Mouse (Mus musculus): ENCODE results near the gene Zfp983. TPM values are rescaled to one million over a fixed set of nuclear protein-coding genes. Genes with fewer than 3 reads are reported as not detected.
"Not testable (repeated sequence)": the region's sequence is repeated elsewhere in the genome, so short reads cannot be mapped to it uniquely, and the experiment has no call there.

The Zfp983 gene
- total and polyA plus RNA-seq, 3 experiments, result 1.0 to 1.5 TPM; not detected in 1

GRCm38 (mm10) chr17:21680019-21680376 lies 29.6 kb downstream of the Zfp983 start:
- DNase-seq (ENCODE audit: low read depth, low spot score); H3K9me3 ChIP-seq (replicated peaks; ENCODE audit: insufficient read depth, low read length); H3K79me2 ChIP-seq (ENCODE audit: control insufficient read depth, insufficient read depth, low read length, poor library complexity); H3K27me3 ChIP-seq (ENCODE audit: control insufficient read depth in 1 of 2, insufficient read depth in 2 of 2, low read length in 2 of 2); H3K4me1 ChIP-seq (ENCODE audit: control insufficient read depth in 1 of 2, insufficient read depth in 2 of 2, low read length in 2 of 2); H3K36me3 ChIP-seq (ENCODE audit: control insufficient read depth in 1 of 2, insufficient read depth in 2 of 2, low read length in 2 of 2): not testable (repeated sequence)
- Histone ChIP-seq H3K27ac (ENCODE audit: control insufficient read depth, low read depth, low read length) (peak overlapping the region; percentile 75), H3K9ac (ENCODE audit: control insufficient read depth, low read depth, low read length, poor library complexity, severe bottlenecking) (peak overlapping the region; percentile 68), H3K4me3 (ENCODE audit: control insufficient read depth in 1 of 2, insufficient read depth in 1 of 2, low read depth in 2 of 2, low read length in 2 of 2) (peak overlapping the region; percentile 84 to 94)
- TF ChIP-seq TCF12 (IDR thresholded peaks at IDR 0.05; ENCODE audit: low read depth, low read length), result 0 out of 2 replicates have a peak, but pooled peaks have one; percentile 2

GRCm38 (mm10) chr17:21691560-21691959 lies 41.1 kb downstream of the Zfp983 start, which contains the start of gene Gm10226:
TSS of gene Gm10226 (plus strand) at chr17:21691860.
- H3K9ac ChIP-seq (ENCODE audit: control insufficient read depth, low read depth, low read length, poor library complexity, severe bottlenecking), result no peak within 1 kb of the TSS
- no peak within 1 kb of the TSS for H3K27ac ChIP-seq (ENCODE audit: control insufficient read depth, low read depth, low read length)
- 0 out of 4 replicates have a peak, but pooled peaks cover 0 to 2% of the 10 kb centered on the region in 2 experiments for H3K36me3 ChIP-seq (ENCODE audit: control insufficient read depth in 1 of 2, insufficient read depth in 2 of 2, low read length in 2 of 2)
- H3K79me2 ChIP-seq (ENCODE audit: control insufficient read depth, insufficient read depth, low read length, poor library complexity), result no peaks in the 10 kb centered on the region; the same call in 1 of the 2 replicates
- no peaks in the 10 kb centered on the region for H3K27me3 ChIP-seq (ENCODE audit: control insufficient read depth in 1 of 2, insufficient read depth in 2 of 2, low read length in 2 of 2)
- H3K9me3 ChIP-seq (replicated peaks; ENCODE audit: insufficient read depth, low read length), result no peaks in the 10 kb centered on the region
- TF ChIP-seq ETS1 (IDR thresholded peaks at IDR 0.05; ENCODE audit: low read depth, low read length) (no peak), RCOR1 (IDR thresholded peaks at IDR 0.05; ENCODE audit: low read depth, low read length) (no peak), ELF1 (IDR thresholded peaks at IDR 0.05; ENCODE audit: low read depth, low read length) (no peak), E2F4 (IDR thresholded peaks at IDR 0.05; ENCODE audit: borderline replicate concordance, low read depth, low read length) (no peak), MAZ (IDR thresholded peaks at IDR 0.05; ENCODE audit: low read depth, low read length) (no peak), USF2 (IDR thresholded peaks at IDR 0.05; ENCODE audit: borderline replicate concordance in 1 of 2, insufficient read depth in 1 of 2, low read depth in 1 of 2, low read length in 2 of 2) (no peak), ZNF384 (IDR thresholded peaks at IDR 0.05; ENCODE audit: low read depth, low read length) (no peak), TCF12 (IDR thresholded peaks at IDR 0.05; ENCODE audit: low read depth, low read length) (no peak), POLR2AphosphoS2 (IDR thresholded peaks at IDR 0.05; ENCODE audit: low read length) (no peak), MXI1 (IDR thresholded peaks at IDR 0.05; ENCODE audit: low read depth, low read length) (no peak), GABPA (IDR thresholded peaks at IDR 0.05; ENCODE audit: low read depth, low read length) (no peak), CTCF (IDR thresholded peaks at IDR 0.05 in 2 of 3, conservative IDR thresholded peaks at IDR 0.05 in 1 of 3; ENCODE audit: control insufficient read depth in 1 of 3, insufficient read depth in 1 of 3, low read depth in 2 of 3, low read length in 3 of 3, poor library complexity in 1 of 3, severe bottlenecking in 1 of 3) (no peak), SMC3 (IDR thresholded peaks at IDR 0.05; ENCODE audit: low read depth, low read length) (no peak), EP300 (IDR thresholded peaks at IDR 0.05; ENCODE audit: low read depth in 1 of 2, low read length in 2 of 2) (no peak)
- peaks cover 0 to 3% of the 10 kb centered on the region in 2 experiments; a peak in 1 of 4 replicates for H3K4me1 ChIP-seq (ENCODE audit: control insufficient read depth in 1 of 2, insufficient read depth in 2 of 2, low read length in 2 of 2)
- H3K4me3 ChIP-seq (ENCODE audit: control insufficient read depth in 1 of 2, insufficient read depth in 1 of 2, low read depth in 2 of 2, low read length in 2 of 2), result no peak within 1 kb of the TSS
- DNase-seq (ENCODE audit: low read depth, low spot score), result no peak

DNA sequence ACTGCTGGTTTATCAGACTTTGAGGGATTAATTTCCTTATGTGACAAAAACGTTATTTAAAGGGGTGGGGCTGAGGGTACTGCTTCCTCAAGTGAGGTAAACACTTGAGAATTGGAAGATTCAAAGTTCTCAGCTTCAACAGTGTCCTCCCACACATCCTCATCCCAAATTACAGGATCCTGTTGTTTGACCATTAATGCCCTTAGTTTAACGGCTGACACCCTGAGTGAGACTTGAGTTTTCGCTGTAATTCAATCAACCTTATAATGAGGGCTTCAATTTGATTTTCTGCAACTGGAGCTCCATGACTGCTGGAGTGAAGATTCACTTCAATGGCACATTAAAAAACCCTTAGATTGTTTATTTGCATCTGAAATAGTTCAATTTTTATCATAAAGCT lies 42.9 kb downstream of the Zfp983 start:
- no peak for TF ChIP-seq ETS1 (IDR thresholded peaks at IDR 0.05; ENCODE audit: low read depth, low read length)
- TF ChIP-seq ZNF384 (IDR thresholded peaks at IDR 0.05; ENCODE audit: low read depth, low read length), result no peak
- TF ChIP-seq UBTF (IDR thresholded peaks at IDR 0.05; ENCODE audit: borderline replicate concordance, insufficient read depth, low read depth, low read length), result no peak
- TF ChIP-seq RCOR1 (IDR thresholded peaks at IDR 0.05; ENCODE audit: low read depth, low read length), result no peak
- TF ChIP-seq E2F4 (IDR thresholded peaks at IDR 0.05; ENCODE audit: borderline replicate concordance, low read depth, low read length), result no peak
- no peak for TF ChIP-seq ELF1 (IDR thresholded peaks at IDR 0.05; ENCODE audit: low read depth, low read length)
- TF ChIP-seq EP300 (IDR thresholded peaks at IDR 0.05; ENCODE audit: low read depth in 1 of 2, low read length in 2 of 2), result no peak
- TF ChIP-seq TBP (IDR thresholded peaks at IDR 0.05; ENCODE audit: low read depth, low read length), result no peak
- no peak for TF ChIP-seq POLR2AphosphoS5 (IDR thresholded peaks at IDR 0.05; ENCODE audit: borderline replicate concordance, low read depth, low read length)
- TF ChIP-seq HCFC1 (IDR thresholded peaks at IDR 0.05; ENCODE audit: low read depth, low read length), result no peak
- TF ChIP-seq MYC (IDR thresholded peaks at IDR 0.05; ENCODE audit: low read depth, low read length), result no peak
- no peak for TF ChIP-seq TAL1 (IDR thresholded peaks at IDR 0.05; ENCODE audit: low read length)
- no peak for TF ChIP-seq SMC3 (IDR thresholded peaks at IDR 0.05; ENCODE audit: low read depth, low read length)
- TF ChIP-seq SIN3A (IDR thresholded peaks at IDR 0.05; ENCODE audit: low read length), result no peak
- TF ChIP-seq MAX (IDR thresholded peaks at IDR 0.05; ENCODE audit: low read length), result no peak
- DNase-seq (ENCODE audit: low read depth, low spot score), result no peak
- Histone ChIP-seq H3K36me3 (ENCODE audit: control insufficient read depth in 1 of 2, insufficient read depth in 2 of 2, low read length in 2 of 2) (0 out of 4 replicates have a peak, but pooled peaks cover 0 to 2% of the 10 kb centered on the region in 2 experiments), H3K27me3 (ENCODE audit: control insufficient read depth in 1 of 2, insufficient read depth in 2 of 2, low read length in 2 of 2) (no peaks in the 10 kb centered on the region), H3K79me2 (ENCODE audit: control insufficient read depth, insufficient read depth, low read length, poor library complexity) (no peaks in the 10 kb centered on the region; the same call in 1 of the 2 replicates), H3K4me1 (ENCODE audit: control insufficient read depth in 1 of 2, insufficient read depth in 2 of 2, low read length in 2 of 2) (peaks cover 0 to 3% of the 10 kb centered on the region in 2 experiments; a peak in 1 of 4 replicates), H3K27ac (ENCODE audit: control insufficient read depth, low read depth, low read length) (no peak overlapping the region), H3K4me3 (ENCODE audit: control insufficient read depth in 1 of 2, insufficient read depth in 1 of 2, low read depth in 2 of 2, low read length in 2 of 2) (no peak overlapping the region), H3K9me3 (replicated peaks; ENCODE audit: insufficient read depth, low read length) (no peaks in the 10 kb centered on the region), H3K9ac (ENCODE audit: control insufficient read depth, low read depth, low read length, poor library complexity, severe bottlenecking) (no peak overlapping the region)

Data from MEL (cell line).